Mouse (Mus musculus): ENCODE measurements around the gene Gata2.

DNA sequence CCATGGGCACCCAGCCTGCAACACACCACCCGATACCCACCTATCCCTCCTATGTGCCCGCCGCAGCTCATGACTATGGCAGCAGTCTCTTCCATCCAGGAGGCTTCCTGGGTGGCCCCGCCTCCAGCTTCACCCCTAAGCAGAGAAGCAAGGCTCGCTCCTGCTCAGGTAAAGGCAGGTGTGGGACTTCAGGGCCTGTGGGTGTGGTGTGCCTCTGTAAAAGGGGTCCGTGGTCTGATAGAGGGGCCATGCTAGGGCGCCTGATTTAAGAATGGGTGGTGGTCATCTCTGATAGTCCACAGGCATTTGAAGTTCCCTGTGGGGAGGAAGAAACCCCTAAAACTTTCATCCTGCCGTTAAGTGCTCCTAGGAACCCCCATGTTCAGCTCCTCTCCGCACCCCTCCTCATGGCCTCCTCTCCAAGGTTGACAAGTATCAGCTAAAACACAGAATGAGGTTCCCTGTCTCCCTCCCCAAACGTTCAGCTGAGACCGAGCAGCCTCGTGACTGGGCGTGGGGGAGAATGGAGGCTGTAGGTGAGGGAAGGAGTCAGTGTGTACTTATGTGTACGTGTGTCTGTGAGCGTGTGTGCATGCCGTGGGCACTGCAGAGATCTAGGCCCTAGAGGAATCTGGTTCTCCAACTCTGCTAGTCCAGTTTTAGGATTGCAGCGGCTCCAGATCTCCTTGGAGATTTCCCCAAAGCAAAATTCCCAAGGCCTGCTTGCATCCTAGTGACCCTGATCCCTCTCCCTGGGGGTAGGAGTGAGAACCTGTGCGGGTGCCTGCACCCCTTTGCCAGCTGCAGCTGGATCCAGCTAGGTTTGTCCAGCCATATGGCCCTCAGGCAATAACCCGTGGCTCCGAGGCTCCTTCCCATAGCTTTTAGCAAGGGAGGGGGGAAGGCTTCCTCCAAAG, 7.3 kb downstream of the Gata2 start:
- TF ChIP-seq POLR2A (IDR thresholded peaks at IDR 0.05; ENCODE audit: low read depth, low read length) (no peak), CTCF (IDR thresholded peaks at IDR 0.05; ENCODE audit: extremely low read depth, insufficient read length, insufficient replicate concordance, low read depth, low read length) (no peak)

Measured in small intestine, adult 2 months (tissue).